Mouse (Mus musculus) neural tube, embryonic 13.5 days (tissue): ENCODE measurements around the gene Nsd1. TPM values are rescaled to one million over a fixed set of nuclear protein-coding genes. Genes with fewer than 3 reads are reported as not detected.

Source experiments
- ATAC-seq: fragments of 200-750 bp; cut with Nextera tagmentation; 2 replicates; pipeline ENCODE4 v1.8.0; 2017; ENCODE audit warnings: low read depth, mild to moderate bottlenecking, moderate TSS enrichment, moderate library complexity
- H3K27ac ChIP-seq: fragments of 300-500 bp; sonication (generic); replicated peaks from 2 replicates; pipeline ENCODE4 v1.5.1; 2015; ENCODE audit warnings: moderate library complexity, mild to moderate bottlenecking, inconsistent platforms
- H3K27me3 ChIP-seq: fragments of 300-500 bp; sonication (generic); 2 replicates; pipeline ENCODE4 v1.6.1; 2015; ENCODE audit warnings: mild to moderate bottlenecking, inconsistent platforms
- H3K36me3 ChIP-seq: fragments of 300-500 bp; sonication (generic); 2 replicates; pipeline ENCODE4 v1.6.1; 2015; ENCODE audit warnings: mild to moderate bottlenecking, inconsistent platforms
- H3K4me1 ChIP-seq: fragments of 300-500 bp; sonication (generic); replicated peaks from 2 replicates; pipeline ENCODE4 v1.6.1; 2015; ENCODE audit warnings: inconsistent platforms
- H3K4me2 ChIP-seq: fragments of 300-500 bp; sonication (generic); 2 replicates; pipeline ENCODE4 v1.6.1; 2015; ENCODE audit warnings: inconsistent platforms, mild to moderate bottlenecking, moderate library complexity
- H3K4me3 ChIP-seq: fragments of 300-500 bp; sonication (generic); 2 replicates; pipeline ENCODE4 v1.5.1; 2015; ENCODE audit warnings: mild to moderate bottlenecking, inconsistent platforms
- H3K9ac ChIP-seq: fragments of 300-500 bp; sonication (generic); 2 replicates; pipeline ENCODE4 v1.6.1; 2015; ENCODE audit warnings: moderate library complexity, mild to moderate bottlenecking, inconsistent platforms
- H3K9me3 ChIP-seq: fragments of 300-500 bp; sonication (generic); 2 replicates; pipeline ENCODE4 v1.6.1; 2016; ENCODE audit warnings: inconsistent platforms
- WGBS: fragments of 180-500 bp; shearing (Covaris S2); methylation state at CpG from one replicate; pipeline ENCODE4 v1.1.7; 2015; 5-methylcytosine and 5-hydroxymethylcytosine counted together
- polyA plus RNA-seq: library from polyadenylated mRNA; unstranded; fragments of >200 nt; fragmentation: Nextera tagmentation; extraction: Ambion mirVana; gene quantifications from 2 replicates; pipeline ENCODE4 v1.2.1, GENCODE M21; 2015

Gene Nsd1
- polyA plus RNA-seq, 1 experiment from 2014 or later = 58.1 TPM

DNA sequence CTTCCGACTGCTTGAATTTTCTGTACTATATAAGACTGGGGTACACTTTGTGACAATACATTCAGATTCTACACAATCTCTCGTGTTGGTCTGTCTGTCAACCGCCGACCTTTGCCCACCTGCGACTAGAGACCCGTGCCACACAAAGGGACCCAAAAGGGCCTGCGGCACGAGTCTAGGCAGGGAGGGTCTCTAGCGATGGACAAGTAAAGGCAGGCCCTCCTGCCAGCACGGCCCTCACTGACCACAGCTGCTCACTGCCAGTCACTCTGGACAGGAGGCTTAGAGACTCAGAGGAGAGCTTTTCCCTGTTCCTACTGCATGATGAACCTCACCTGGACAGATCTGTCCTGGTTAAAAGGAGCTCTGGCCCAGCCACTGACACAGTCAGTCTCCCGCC is 132.9 kb downstream of the Nsd1 start:
- H3K27me3 ChIP-seq = no peaks in the 10 kb centered on the region
- H3K9me3 ChIP-seq = no peaks in the 10 kb centered on the region
- no peak overlapping the region for H3K4me2 ChIP-seq
- 51% methylated on average over 11 of the region's 11 CpGs for WGBS
- H3K27ac ChIP-seq = no peak overlapping the region
- ATAC-seq = no peak
- no peak overlapping the region for H3K9ac ChIP-seq
- no peak overlapping the region for H3K4me3 ChIP-seq
- no peaks in the 10 kb centered on the region for H3K4me1 ChIP-seq
- peaks cover 41% of the 10 kb centered on the region for H3K36me3 ChIP-seq

- Histone ChIP-seq H3K4me3 (no peak overlapping the region), H3K4me2 (no peak overlapping the region), H3K36me3 (peaks cover 58% of the 10 kb centered on the region), H3K4me1 (no peaks in the 10 kb centered on the region), H3K27me3 (no peaks in the 10 kb centered on the region), H3K27ac (no peak overlapping the region), H3K9me3 (no peaks in the 10 kb centered on the region), H3K9ac (no peak overlapping the region)
- 91% methylated on average over 7 of the region's 7 CpGs for WGBS
- no peak for ATAC-seq
Measured at GRCm38 (mm10) chr13:55344286-55344685, 134.7 kb downstream of the Nsd1 start.

GRCm38 (mm10) chr13:55346745-55347144 is 137.2 kb downstream of the Nsd1 start:
- no peaks in the 10 kb centered on the region for H3K27me3 ChIP-seq
- H3K9ac ChIP-seq = no peak overlapping the region
- H3K4me1 ChIP-seq = no peaks in the 10 kb centered on the region
- H3K9me3 ChIP-seq = no peaks in the 10 kb centered on the region
- WGBS = 90% methylated on average over 11 of the region's 11 CpGs
- ATAC-seq = no peak
- H3K4me3 ChIP-seq = no peak overlapping the region
- H3K4me2 ChIP-seq = no peak overlapping the region
- peaks cover 81% of the 10 kb centered on the region for H3K36me3 ChIP-seq
- H3K27ac ChIP-seq = no peak overlapping the region

GRCm38 (mm10) chr13:55361145-55361544 is 151.6 kb downstream of the Nsd1 start:
- no peaks in the 10 kb centered on the region for H3K9me3 ChIP-seq
- no peak overlapping the region for H3K27ac ChIP-seq
- H3K4me2 ChIP-seq = peak overlapping the region; percentile 96
- H3K4me1 ChIP-seq = peaks cover 36% of the 10 kb centered on the region
- peaks cover 5% of the 10 kb centered on the region; the same call in 1 of the 2 replicates for H3K27me3 ChIP-seq
- peak overlapping the region; percentile 95 for H3K4me3 ChIP-seq
- no peak for ATAC-seq
- H3K36me3 ChIP-seq = peaks cover 41% of the 10 kb centered on the region
- peak overlapping the region; percentile 14 for H3K9ac ChIP-seq

DNA sequence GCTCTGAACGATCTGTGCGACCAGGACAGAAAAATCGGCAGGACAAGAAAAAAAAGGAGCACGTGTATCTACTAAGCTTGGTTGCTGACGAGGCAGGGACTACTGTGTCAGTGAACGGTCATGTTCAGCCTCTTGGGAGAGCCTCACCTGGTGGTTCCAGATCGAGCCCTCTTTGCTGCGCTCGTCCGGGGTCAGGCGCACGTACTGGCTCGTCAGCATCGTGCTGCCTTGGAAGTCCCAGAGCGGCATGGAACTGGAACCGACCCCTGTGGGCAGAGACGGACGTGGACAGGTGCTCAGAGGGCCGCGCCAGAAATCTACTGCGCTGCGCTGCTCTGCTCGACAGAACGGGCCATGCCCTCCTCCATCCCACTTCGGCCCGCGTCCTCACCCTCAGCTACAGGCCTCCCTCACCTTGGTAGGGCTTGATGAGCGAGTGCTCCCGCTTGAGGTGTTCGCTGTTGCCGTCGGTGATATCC is 152.4 kb downstream of the Nsd1 start:
- peak overlapping the region; percentile 95 for H3K9ac ChIP-seq
- H3K4me1 ChIP-seq = peaks cover 36% of the 10 kb centered on the region
- peak; percentile 64 for ATAC-seq
- no peaks in the 10 kb centered on the region for H3K9me3 ChIP-seq
- H3K4me3 ChIP-seq = peak overlapping the region; percentile 95
- H3K27ac ChIP-seq = peak overlapping the region; percentile 92
- 1% methylated on average over 32 of the region's 32 CpGs for WGBS
- H3K4me2 ChIP-seq = peak overlapping the region; percentile 96
- peaks cover 8% of the 10 kb centered on the region for H3K27me3 ChIP-seq
- peaks cover 34% of the 10 kb centered on the region for H3K36me3 ChIP-seq

DNA sequence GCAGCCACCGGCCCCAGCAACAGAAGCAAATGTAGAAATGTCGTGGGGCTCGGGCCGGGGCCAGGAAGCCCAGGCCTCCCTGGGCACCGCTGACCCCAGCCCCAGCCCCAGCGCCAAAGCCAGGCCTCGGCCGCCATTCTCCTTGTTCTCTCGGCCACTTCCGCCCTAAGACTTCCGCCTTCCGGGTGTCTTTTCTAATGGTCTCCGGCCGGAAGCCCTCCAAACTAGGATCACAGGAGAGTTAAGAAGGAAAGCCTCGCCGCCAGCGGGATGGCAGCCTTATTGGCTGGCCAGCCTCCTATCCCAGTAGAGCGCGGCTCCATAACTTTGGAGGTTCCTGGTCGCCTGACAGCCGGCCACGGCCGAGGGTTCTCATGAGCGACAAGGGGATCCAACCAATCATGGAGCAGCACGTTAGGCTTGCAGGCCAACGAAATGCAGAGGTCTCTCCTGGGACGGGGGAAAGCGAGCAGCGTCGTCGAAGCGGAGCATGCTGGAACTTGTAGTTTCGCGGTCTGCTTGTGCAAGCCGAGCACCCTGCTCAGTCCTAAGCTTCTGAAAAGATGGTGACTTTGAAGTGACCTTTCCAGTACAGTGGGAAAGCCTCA is 153.0 kb downstream of the Nsd1 start, which contains the start of gene Lman2:
TSS of gene Lman2 (minus strand) at position 331 of the 608 bp plus-strand sequence.
- H3K27ac ChIP-seq = peak within 1 kb of the TSS; percentile 92
- peak within 1 kb of the TSS; percentile 95 for H3K4me3 ChIP-seq
- peak within 1 kb of the TSS; percentile 95 for H3K9ac ChIP-seq
- WGBS = under 1% methylated on average over 35 of the region's 35 CpGs
- H3K27me3 ChIP-seq = peaks cover 9% of the 10 kb centered on the region
- H3K4me2 ChIP-seq = peak within 1 kb of the TSS; percentile 96
- peaks cover 29% of the 10 kb centered on the region for H3K36me3 ChIP-seq
- H3K9me3 ChIP-seq = no peaks in the 10 kb centered on the region
- ATAC-seq = peak; percentile 99
- H3K4me1 ChIP-seq = peaks cover 36% of the 10 kb centered on the region

Other genes with a start within 250 kb of the Nsd1 start
- 0.63 and 1.1 TPM in 2 replicates for gene Hk3, start 188.4 kb upstream of the Nsd1 start, polyA plus RNA-seq
- 17.1 and 19.8 TPM in 2 replicates for gene Uimc1, start 109.5 kb upstream of the Nsd1 start, polyA plus RNA-seq
- gene Zfp346, start 104.5 kb upstream of the Nsd1 start, polyA plus RNA-seq = 23.5 and 25.3 TPM in 2 replicates
- not detected in 2 replicates for gene Gm17617, start 76.2 kb upstream of the Nsd1 start, polyA plus RNA-seq
- 1.1 and 1.9 TPM in 2 replicates for gene Fgfr4, start 57.1 kb upstream of the Nsd1 start, polyA plus RNA-seq
- gene Prelid1, start 110.7 kb downstream of the Nsd1 start, polyA plus RNA-seq = 288 and 299 TPM in 2 replicates
- gene Rab24, start 112.2 kb downstream of the Nsd1 start, polyA plus RNA-seq = 89.1 and 97.9 TPM in 2 replicates
- 9.7 and 11.2 TPM in 2 replicates for gene Mxd3, start 120.0 kb downstream of the Nsd1 start, polyA plus RNA-seq
- gene Lman2, start 153.0 kb downstream of the Nsd1 start, polyA plus RNA-seq = 56.6 and 59.4 TPM in 2 replicates
- 0.13 and 0.87 TPM in 2 replicates for gene Rgs14, start 159.9 kb downstream of the Nsd1 start, polyA plus RNA-seq
- gene Slc34a1, start 188.4 kb downstream of the Nsd1 start, polyA plus RNA-seq = not detected in 2 replicates
- gene Pfn3, start 205.4 kb downstream of the Nsd1 start, polyA plus RNA-seq = 0.83 TPM in 1 of 2 replicates, not detected in the other
- 0.25 TPM in 1 of 2 replicates, not detected in the other for gene F12, start 217.0 kb downstream of the Nsd1 start, polyA plus RNA-seq
- gene Grk6, start 235.3 kb downstream of the Nsd1 start, polyA plus RNA-seq = 35.7 and 38.5 TPM in 2 replicates